Mouse (Mus musculus): ENCODE results near the gene Bud31.

DNA sequence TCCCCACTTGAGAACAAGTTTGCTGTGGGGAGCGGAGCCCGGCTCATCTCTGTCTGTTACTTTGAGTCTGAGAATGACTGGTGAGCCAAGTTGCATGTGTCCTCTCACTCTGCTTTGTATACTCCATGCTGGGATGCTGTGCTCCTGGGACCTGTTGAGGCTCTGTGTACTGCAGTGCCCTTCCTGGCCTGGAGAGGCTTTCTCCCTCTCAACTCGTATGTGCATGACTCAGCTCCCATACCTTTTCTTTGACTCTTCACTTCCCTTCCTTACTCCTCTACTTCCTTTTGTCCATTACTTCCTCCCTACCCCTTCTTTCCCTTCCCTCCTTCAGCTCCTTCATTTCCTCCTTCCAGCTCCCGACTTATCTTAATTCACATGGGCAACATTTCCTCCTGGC lies 44.0 kb upstream of the Bud31 start:
- TF ChIP-seq POLR2A (IDR thresholded peaks at IDR 0.05; ENCODE audit: control insufficient read depth, low read depth, low read length), result no peak
- no peak for TF ChIP-seq CTCF (IDR thresholded peaks at IDR 0.05; ENCODE audit: control insufficient read depth, insufficient read depth, insufficient replicate concordance, low read depth, low read length)
